Mouse (Mus musculus): ENCODE measurements around the gene Stac2.

Stac2 gene

DNA sequence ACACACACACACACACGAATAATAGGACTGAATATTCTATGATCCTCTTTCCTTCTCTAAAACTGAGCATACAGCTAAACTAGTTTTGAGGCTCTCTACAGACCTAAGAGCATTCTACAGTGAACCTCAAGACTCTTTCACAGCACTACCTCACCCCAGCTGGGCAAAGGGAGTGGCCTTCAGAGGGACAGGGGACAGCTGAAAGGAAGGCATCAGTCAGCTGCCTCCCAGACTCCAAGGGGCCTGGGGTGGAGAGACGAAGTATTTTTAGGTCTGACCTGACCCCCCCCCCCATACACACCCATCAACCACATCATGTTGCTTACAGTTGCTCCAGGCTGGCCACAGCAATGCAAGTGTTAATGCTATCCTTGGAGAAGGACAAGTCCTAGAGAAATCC lies 32.1 kb downstream of the Stac2 start:
- DNase-seq: no peak

DNA sequence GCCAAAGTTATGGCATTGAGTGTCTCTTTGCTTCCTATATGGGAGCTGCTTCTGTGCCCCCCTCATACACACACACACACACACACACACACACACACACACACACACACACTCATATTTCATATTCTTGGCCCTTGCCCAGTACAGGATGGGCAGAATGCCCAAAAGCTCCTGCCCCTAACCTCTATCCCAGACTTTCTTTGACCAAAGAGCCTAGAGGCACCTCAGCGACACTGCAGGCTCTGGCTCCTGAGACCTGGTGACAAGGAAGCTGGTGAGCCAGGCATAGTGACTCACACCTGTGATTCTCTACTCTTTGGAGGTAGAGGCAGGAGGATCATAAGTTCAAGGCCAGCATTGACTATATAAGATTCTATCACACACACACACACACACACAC lies 32.6 kb downstream of the Stac2 start:
- no peak for DNase-seq

DNA sequence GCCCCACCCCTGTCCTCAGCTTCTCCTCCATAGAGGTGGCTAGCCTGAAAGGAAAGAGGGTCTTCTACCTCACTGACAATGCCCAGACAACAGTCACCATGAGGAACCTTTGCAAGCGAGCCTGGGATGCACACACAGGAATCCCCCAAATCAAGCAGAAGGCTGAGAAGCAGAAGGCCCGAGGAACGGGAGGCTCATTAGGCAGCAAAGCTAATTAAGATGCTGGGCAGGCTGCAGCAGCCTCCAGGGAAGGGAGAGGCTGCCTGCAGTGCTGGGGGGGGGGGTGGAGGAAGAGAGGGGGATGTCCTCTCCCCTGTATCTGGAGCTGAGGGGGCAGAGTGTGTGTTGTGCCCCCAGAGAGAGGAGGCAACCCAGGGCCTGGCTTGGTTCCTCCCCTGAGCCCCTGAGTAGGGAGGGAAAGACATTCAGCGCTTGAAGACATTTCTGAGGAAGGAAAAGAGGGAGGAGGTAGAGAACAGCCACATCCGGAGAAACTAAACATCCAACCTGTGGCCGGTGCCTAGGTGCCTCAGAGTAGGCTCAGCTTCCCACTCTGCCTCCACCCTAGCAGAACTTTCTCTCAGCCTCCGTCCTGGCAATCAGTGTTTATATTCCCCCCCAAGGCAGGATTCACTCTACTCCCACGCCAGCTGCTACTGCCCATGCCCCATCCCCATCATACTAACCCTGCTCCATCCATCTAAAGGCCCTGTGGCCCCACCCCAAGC lies 33.2 kb downstream of the Stac2 start:
- DNase-seq: no peak

DNA sequence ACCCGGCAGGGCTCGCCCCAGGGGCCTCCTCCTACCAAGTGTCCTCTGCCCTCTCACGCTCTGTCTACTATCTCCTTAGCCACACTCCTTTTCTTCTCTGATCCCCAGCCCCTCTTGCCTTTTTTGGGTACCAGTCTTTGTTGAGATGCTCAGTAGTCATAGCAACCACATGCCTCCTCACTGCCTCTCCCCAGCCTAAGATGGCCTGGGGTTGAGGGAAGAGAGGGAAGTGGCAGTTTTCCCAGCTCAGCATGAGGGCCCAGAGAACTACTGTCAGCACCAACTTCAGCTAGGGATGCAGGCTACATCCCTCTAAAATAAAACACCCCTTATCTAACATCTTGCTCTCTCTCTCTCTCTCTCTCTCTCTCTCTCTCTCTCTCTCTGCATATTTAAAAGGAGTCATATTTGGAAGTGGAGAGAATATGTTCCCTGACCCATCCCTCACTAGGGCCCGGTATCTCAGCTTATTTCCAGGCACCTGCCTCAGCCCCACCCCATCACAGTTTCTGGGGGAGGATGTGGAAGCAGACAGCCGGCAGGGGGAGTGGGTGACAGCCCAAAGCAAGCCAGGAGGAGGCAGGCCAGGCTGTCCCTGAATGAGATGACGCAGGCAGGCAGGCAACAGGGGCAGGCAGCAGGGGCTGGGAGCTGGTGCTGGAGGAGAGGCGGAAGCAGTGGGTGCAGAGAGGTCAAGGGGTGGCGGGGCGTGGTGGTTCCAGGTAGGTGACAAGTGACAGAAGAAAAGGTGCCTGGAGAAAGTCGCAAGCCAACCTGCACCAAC lies 34.2 kb downstream of the Stac2 start:
- DNase-seq: no peak

DNA sequence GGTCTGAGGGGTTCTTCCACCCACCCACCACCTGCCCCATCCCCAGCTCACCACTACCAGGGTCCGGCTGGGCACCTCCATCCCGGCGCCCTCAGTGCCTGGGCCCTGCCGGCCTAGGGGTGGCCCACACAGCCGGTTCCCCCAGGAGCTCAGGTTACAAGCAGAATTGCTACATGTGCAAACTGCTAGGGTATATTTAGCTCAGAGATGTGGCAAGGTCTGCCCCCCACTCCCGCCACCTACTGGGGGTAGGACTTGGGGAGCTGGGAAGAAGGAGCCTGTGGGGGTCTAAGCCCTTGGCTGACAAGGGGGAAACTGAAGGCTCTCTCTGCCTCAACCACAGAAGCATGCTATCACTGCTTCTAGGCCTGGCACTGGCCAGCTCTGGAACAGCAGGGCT lies 35.0 kb downstream of the Stac2 start:
- no peak for DNase-seq

DNA sequence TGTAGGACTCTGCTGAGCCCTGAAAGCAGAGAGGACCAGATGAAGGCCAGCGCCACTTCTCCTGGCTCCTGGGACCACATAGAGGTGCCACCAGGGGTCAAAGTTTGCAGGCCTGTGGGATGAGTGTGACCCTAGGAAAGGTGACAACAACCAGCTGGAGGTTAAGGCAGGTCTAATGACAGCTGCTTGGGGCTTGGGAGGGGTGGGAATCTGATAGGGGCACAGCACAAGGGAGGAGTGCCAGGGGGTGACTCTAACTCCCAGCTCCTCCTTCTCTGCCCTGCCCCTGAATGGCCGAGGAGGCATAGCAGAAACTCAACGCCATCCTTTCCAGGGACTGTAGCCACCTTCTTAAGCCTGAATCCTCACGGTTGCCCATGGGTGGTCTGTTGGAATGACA lies 36.4 kb downstream of the Stac2 start:
- DNase-seq: no peak

DNA sequence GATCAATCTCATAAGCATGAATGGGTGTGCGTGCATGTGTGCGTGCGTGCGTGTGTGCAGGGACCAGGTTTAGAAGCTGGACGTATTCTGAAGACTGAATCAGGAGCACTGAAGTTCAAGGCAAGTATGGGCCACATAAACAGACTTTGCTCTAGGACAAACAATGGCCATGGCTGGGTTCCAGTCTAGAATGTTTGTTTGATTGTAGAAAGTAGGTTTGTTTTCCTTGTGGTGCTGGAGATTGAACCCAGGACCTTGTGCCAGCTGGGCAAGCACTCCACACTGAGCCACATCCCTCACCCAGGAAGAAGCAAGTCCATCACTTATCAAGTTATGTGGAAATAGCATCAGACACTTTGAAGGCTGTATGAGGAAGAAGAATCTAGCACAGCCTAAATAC lies 37.1 kb downstream of the Stac2 start:
- DNase-seq: no peak

DNA sequence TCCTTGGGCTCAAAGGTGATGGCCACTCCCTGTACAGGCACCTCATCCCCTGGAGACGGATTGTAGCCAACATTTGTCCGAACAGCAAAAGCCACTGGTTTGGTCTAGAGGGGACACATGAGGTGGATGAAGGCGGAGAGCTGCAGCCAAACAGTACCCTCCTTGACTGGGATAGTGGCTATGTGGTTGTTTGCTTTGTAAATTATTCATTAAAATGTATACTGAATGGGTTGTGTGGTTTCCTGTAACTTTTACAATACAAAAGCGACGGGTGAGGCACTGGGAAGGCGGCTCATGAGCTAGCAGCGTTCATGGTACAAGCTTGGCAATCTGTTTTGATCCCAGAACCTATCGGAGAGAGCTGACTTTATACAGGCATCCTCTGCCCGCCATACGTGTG lies 40.4 kb downstream of the Stac2 start:
- no peak for DNase-seq

DNA sequence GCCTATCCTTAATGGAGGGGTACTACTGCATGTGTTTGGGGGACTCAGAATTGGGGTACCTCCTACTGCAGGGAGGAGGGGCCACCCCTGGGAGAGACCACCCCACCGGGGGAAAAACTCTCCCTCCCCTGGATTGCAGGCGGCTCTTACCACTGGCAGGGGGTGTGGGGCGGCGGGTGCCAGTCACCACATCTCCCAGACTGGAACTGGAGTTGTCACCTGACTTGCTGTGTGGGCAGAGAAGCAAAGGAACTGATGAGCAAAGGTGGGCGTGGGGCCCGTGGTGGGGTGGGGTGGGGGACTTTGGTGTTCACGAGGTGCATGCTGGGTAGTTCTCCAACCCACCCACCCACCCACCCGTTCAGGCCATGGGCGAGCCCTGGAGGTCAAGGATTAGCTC lies 41.5 kb downstream of the Stac2 start:
- DNase-seq: no peak

DNA sequence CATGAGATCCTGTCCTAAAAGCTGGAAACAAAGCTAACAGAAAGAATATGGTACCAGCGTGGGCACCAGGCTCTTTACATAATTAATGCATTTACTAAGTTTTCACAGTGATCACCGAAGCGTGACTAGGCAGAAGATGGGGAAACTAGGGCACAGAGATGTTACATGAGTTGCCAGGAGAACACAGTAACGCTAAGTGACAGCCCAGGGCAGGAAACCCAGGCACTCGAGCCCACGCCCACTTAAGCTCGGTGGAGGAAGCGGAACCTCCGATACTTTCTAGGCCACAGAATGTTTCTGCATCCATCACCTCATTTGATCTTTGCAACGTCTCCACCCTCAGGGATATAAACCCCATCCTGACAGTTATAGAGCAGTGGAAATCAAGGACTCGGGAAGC lies 45.2 kb downstream of the Stac2 start:
- DNase-seq: no peak

DNA sequence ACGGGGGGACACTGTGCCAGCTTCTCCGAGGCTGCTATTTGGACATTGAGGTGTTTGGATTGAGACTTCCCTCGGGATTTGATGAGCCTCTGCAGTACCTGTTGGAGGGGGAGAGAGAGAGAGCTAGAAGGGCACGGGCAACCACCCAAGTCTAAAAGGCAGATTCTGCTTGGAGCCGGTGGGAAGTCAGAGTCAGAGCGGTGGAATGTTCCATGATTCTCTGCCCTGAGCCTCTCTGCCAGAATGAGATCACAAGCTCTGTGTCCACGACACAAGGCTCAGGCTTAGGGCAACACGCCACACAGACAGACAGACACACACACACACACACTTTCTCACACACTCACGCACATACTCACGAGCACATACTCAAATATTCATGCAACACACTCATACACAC lies 47.6 kb downstream of the Stac2 start:
- no peak for DNase-seq

DNA sequence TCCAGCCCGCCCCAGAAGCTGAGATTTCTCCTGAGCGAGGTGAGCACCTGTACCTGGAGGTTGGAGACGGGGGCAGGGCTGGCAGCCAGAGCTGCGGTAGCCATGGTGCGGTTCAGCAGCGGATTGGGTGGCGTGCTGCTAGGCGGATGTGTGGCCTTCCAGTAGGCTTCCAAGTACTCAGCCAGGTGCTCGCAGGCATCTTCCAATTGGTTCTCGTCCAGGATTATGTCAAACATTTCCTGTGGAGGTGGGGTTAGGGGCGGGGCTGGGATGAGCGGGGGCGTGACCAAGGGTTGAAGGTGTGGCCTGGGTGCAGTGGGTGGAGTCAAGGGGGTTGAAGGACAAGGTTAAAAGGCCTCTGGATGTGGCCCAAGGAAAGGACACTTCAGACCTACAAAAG lies 48.2 kb downstream of the Stac2 start:
- DNase-seq: no peak

DNA sequence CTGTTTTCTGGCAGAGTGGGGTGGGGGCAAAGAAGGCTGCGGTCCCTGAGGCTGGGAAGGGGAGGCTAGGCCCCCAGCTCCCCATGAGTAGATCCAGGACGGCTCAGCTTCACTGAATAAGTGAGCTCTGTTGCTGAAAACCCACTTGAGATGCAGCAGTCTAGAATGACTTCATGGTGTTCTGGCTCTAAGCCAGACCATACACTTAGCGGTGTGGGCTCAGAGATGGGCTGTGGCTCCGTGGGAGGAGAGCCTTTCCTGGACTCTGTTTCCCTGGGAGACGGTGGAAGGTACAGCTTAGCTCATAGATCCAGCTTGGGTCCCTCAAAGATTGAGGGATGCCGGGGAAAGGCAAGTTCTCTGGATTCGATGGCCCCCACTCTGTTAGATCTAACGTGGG lies 49.1 kb downstream of the Stac2 start:
- DNase-seq: no peak

DNA sequence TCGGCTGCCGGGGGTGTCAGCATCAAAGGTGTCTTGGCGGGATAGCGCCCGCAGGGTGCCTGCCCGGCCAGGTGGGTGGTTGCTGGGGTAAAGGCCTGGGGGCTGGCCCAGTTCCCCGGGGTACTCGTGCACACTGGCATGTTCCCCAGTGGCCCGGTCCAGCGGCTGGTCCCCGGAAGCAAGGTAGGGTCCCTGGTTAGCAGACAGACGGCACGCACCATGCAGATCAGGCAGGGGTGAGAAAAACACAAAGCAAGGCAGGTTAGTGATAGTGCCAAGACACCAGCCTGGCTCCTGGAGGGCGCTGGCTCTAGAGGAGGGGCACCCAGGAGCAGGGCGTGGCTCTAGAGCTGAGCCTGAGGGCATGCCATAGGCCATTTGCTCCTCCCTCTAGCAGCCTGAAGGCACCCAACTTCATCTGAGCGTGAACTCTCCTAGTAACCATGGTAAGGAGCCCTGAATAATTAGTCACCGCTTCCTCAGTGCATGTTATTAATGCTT lies 50.0 kb downstream of the Stac2 start:
- no peak for DNase-seq

DNA sequence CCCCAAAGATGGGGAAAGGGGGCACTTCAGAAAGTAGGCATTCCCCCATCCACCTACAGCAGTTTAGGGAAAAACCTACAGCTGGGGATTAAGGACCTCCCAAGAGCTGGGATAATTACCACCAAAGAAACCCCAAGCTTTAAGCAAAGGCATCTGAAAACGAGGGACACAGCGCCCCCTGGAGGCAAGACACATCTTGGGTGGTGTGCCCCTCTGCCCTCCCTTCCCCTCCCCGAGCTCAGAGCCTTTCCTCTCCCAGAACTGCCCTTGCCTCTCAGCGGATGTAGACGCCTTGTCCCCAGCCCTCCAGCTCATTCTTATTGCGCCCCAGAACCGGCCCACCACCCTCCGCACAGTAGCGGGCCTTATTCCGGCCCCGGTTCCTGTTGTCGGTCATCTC lies 50.6 kb downstream of the Stac2 start:
- peak; percentile 75 to 83 for DNase-seq

DNA sequence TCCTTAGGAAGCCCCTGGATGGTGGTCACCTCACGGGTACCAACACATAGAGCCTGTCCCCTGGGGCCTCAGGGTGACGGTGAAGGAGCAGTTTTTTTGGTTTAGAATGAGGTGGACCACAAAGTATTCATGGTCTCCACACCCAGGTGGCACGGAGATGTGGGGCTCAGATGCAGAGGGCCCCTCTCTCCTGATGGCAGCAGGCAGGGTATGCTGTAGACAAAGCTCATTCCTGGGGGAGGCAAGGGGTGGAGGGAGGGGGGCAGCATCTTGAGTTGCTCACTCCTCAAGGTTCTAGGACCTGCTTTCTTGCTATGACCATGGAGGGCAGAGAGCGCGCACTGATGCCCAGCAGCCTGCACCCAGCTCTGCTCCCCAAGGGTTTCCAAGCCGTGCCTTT lies 51.3 kb downstream of the Stac2 start:
- DNase-seq: no peak

DNA sequence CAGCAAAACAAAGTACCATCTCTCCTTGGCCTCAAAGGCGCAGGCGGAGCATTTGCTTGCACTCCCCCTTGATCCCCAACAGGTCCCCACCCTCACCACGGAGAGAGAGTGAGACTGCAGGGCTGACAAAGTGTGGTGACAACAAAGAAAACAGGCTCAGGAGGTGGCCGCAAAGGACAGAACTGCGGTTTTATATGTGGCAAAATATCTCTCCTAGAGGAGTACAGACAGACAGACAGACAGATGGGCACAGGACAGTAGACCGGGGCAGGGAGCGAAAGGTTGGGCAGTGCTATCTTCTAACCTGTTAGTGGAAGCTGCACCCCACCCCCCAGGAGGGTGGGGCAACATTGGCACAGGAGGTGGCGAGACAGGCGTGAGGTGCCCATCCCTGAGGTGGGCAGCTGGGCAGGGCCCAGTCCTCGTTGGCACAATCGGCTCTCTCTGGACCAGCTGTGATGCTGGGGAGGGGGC lies 51.9 kb downstream of the Stac2 start:
- no peak for DNase-seq

DNA sequence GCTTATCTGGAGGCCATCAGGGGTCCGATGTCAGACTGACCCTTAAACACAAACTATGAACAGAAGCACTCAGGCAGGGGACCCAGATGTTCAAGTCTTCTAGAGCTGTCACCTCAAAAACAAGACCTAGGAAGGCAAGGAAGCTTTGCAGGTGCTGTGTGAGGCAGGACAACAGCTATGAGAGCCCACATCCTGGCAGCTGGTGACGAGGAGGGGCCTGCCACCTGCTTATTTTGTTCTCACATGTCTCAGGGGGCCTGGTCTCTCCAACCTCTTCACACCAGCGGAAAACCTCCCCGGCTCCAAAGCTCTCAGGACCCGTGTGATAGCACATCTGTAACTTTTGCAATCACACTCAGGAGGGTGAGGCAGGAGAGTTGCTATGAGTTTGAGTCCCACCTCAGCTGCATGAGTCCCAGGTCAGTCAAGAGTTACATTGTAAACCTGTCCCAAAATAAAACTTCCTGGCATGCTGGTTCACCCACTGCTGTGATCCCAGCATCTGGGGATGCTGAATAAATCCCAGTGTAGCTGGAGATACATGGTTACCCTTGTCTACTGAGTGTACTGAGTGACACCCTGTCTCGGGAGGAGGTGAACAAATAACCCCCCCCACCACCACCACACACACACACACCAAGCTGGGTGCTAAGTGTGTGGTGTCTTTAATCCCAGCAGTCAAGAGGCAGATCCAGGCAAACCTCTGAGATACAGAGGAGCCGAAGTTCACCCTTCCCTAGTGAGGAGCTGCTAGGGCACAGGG lies 52.7 kb downstream of the Stac2 start:
- no peak for DNase-seq

DNA sequence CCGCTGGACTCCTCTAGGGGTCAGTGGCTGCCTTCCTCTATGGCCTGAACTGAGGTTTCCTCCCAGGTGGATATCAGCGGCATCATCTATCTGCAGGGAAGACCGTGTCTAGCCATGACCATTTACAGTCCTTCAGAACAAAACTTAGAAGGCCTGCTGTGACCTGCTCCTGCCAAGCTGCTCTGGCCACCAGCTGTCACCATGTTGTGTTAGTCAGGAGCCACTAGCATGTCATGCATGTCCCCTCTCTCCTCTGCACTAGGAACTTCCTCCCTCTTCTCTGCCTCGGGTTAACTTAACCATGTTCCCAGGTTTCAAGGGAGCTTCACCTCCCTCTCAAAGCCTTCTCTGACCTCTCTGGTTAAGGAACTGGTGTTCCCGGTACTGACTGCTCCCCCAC lies 53.5 kb downstream of the Stac2 start:
- no peak for DNase-seq

DNA sequence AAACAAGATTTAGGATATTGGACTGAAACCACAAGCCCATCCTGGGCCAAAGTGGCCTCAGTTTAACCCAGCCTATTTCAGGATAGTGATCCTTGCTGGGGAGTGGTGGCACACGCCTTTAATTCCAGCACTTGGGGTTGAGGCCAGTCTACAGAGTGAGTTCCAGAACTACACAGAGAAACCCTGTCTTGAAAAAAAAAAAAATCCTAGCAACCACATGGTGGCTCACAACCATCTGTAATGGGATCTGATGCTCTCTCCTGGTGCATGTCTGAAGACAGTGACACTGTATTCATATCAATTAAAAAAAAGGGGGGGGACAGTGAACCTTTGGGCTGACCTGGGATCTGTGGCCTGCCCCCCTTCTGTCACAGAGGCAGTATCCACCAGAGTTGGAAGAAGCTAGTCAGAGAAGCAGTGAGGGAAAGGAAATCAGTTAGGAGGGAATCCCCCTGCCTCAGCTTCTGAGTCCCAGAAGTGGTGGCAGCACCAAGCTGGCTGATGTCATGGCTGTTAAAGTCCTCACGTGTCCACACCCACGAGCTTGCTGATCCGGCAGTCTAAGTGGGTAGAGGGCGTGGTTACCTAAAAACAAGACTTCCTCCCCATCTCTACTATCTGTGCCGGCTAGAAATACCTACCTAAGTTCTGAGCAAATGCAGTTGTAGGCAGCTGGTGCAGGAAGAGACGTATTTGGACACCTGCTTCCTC lies 54.2 kb downstream of the Stac2 start:
- no peak for DNase-seq

DNA sequence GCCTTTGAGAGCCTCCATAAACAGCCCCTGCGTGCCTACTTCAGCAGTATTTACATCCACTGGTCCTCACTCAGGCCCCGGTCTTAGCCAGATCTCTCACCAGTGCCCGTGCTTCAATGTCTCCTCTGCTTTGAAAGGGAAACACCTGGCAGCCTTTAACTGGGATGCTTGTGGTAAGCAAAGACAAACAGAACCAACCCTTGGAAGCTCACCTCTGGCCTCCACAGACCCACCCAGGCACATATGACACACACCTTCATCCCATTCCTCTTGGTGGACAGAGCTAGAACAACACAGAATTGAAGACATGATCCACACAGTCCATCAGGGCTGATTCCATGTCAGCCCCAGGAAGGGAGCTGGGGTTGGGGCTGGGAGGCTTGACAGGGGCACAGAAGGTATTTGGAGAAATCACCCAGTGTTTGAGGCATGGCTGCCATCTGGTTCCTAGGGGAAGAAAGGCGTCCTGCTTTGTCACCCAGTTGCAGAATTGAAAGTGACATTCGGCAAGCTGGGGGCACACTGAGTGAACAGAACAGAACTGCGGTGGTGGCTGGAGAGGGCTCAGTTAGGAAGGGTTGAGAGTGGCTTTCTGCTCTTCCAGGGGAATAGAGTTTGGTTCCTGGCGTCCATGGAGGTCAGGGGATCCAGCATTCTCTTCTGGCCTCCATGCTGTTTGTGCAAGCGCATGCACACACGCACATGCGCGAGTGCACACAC lies 55.0 kb downstream of the Stac2 start:
- no peak for DNase-seq

DNA sequence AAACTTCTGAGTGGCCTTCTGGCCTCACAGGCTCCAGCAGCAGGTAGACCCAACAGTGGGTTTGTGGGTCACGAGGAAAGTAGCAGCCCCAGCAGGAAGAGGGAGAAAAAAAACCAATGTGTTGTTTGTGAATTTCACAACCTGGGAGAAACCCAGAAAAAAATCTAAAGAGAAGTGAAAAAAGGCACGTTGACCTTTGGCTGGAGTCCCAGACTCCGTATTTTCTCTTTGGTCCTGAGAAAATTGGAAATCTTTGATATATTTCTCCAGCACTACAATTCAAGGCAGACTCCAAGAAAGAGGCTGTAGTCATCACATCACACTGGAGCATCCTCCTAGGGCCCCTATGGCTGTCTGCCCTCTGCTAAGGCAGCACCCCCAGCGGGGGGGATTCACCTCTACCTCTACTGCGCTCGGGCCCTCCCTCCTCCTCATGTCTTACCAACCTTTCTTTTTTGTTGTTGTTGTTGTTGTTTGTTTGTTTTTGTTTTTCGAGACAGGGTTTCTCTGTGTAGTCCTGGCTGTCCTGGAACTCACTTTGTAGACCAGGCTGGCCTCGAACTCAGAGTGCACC lies 55.8 kb downstream of the Stac2 start:
- no peak for DNase-seq

Measured in cerebellum, adult 18-20 months (tissue).